Mouse (Mus musculus): ENCODE data around the gene Gm42517.

The Gm42517 gene

DNA sequence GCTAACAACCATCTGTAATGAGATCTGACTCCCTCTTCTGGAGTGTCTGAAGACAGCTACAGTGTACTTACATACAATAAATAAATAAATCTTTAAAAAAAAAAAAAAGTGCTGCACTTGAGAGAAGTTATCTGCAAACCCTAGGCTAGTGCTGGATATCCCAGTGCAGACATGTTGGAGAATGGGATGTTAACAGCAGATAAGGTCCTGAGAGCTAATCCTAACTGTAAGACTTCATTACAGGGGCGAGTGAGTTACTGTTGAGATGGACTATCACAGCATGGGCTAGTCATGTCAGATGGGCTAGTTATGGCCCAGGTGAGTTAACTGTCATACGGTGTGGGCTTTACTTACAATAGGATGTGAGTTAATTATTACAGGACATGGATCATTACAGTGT lies 13.7 kb downstream of the Gm42517 start:
- in situ Hi-C loops (cut with MboI; ENCODE audit: unreplicated experiment in 2 of 2): no loop called here

DNA sequence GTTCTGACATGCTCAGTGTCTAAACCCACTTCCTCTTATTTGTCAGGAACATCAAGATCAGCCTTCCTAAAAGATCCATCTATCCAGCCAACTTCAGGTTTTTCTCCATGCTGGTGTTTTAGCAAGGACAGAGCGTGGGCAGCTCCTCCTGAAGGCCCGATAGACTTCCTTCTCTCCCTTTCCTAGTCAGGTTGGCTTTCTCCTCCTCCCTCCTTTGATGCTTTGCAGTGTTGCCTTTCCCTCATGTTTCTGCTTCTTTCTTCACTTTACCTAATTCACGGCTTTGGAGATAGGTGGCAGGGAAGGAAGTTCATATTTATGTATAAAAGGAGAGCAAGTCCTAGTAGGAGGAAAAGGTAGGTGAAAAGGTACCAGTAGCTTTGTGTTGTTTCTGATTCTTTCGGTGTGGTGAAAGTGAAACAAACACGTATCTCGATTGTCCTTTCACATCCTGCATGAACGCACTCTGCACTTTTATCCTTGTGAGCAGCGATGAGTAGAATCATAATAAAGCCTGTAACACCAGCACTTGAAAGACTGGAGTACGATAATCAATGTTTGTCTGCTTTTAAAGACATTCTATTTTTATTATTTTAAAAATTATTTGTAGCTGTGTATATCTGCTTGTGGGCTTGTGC lies 18.1 kb downstream of the Gm42517 start:
- in situ Hi-C loops (cut with MboI; ENCODE audit: unreplicated experiment in 2 of 2): no loop called here

- in situ Hi-C loops (cut with MboI; ENCODE audit: unreplicated experiment in 2 of 2): no loop called here
Measured at GRCm38 (mm10) chr5:108347843-108348242, 19.9 kb downstream of the Gm42517 start.

DNA sequence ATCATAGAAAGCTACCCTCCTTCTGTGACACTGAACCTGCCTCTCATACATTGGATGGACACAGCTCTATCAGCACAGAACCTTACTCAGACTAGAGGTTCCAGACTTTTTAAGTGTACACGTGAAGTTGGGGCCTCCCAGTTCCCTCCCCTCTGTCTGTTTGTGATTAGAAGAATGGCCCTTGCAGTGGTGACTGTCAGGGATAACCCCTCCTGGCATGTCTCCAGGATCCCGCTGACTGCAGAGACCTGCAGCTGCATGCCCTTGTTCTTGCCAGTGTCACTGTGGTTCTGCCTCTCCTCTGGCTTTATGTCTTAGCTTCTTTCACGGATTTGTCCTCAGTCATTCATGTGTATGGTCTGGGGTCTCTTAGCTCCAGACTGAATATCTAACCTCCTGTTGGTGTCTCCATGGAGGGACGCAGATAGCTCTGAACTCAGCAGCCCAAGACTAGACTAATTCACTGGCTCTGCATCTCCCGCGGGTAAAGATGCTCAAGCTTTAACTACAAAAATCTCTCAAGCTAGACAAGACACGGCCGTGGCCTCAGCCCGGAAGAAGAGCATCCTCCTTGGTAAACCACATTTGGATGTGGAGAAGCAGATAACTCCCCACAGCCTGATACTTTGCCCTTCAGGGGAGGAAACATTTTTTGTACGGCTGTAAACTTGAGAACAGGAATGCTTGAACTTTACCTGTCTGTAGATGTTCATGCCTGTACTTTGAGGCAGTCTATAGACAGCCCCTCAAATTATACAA lies 22.2 kb downstream of the Gm42517 start:
- in situ Hi-C loops (cut with MboI; ENCODE audit: unreplicated experiment in 2 of 2): no loop called here

DNA sequence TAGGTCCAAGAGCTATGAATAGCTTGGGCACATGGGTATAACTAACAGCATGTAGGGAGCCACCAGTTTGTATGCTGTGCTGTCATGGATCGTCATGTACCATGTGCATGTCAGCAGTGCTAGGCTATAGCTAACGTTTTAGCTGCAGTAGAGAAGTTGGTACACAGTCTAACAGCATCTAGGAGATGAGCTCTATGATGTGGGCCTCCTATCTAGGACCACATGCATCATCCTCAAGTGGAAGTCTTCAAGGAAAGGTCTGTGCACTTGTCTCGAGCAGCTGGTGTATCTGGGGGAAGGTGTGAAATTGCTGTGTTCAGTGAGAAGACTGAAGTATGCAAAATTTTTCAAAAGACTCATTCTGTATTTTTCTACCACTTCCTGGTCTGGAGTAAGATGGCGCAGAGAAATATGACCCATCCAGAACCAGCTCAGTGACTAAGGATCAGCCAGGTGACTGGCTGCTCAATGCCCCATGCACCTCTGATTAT lies 24.0 kb downstream of the Gm42517 start:
- in situ Hi-C loops (cut with MboI; ENCODE audit: unreplicated experiment in 2 of 2): no loop called here

- in situ Hi-C loops (cut with MboI; ENCODE audit: unreplicated experiment in 2 of 2): no loop called here
Measured at GRCm38 (mm10) chr5:108338049-108338448, 29.7 kb downstream of the Gm42517 start.

GRCm38 (mm10) chr5:108337385-108337784 lies 30.3 kb downstream of the Gm42517 start:
- in situ Hi-C loops (cut with MboI; ENCODE audit: unreplicated experiment in 2 of 2): no loop called here

GRCm38 (mm10) chr5:108331051-108331450 lies 36.7 kb downstream of the Gm42517 start:
- in situ Hi-C loops (cut with MboI; ENCODE audit: unreplicated experiment in 2 of 2): no loop called here
